Mouse (Mus musculus) forebrain, embryonic 11.5 days (tissue): Measurements from ENCODE around the gene Slc25a19. TPM values are rescaled to one million over a fixed set of nuclear protein-coding genes. Genes with fewer than 3 reads are reported as not detected.
A peak's percentile ranks its signal among the peaks of the same experiment; 100 is the strongest.

Source experiments
- ATAC-seq: fragments of 200-750 bp; cut with Nextera tagmentation; replicated peaks from 2 replicates; pipeline ENCODE4 v1.8.0; 2017; ENCODE audit warnings: moderate TSS enrichment; ENCODE audit not compliant: low FRiP score
- DNase-seq: peaks from one replicate; pipeline ENCODE4 v3.0.0-alpha.2; 2017; ENCODE audit warnings: low spot score
- H3K27ac ChIP-seq: fragments of 300-500 bp; sonication (generic); 2 replicates; pipeline ENCODE4 v1.5.1; 2014; ENCODE audit warnings: low read depth, low read length
- H3K27me3 ChIP-seq: fragments of 300-500 bp; sonication (generic); 2 replicates; pipeline ENCODE4 v1.6.1; 2014; ENCODE audit warnings: mild to moderate bottlenecking, low read length, mixed read lengths; ENCODE audit not compliant: control insufficient read depth, insufficient read depth
- H3K36me3 ChIP-seq: fragments of 300-500 bp; sonication (generic); 2 replicates; pipeline ENCODE4 v1.6.1; 2014; ENCODE audit warnings: mild to moderate bottlenecking, low read length, moderate library complexity, mixed read lengths; ENCODE audit not compliant: control insufficient read depth, insufficient read depth
- H3K4me1 ChIP-seq: fragments of 300-500 bp; sonication (generic); replicated peaks from 2 replicates; pipeline ENCODE4 v1.6.1; 2014; ENCODE audit warnings: low read length, mixed read lengths; ENCODE audit not compliant: control insufficient read depth, insufficient read depth
- H3K4me2 ChIP-seq: fragments of 300-500 bp; sonication (generic); 2 replicates; pipeline ENCODE4 v1.6.1; 2014; ENCODE audit warnings: low read depth, mild to moderate bottlenecking, low read length, moderate library complexity, mixed read lengths; ENCODE audit not compliant: severe bottlenecking
- H3K4me3 ChIP-seq: fragments of 300-500 bp; sonication (generic); 2 replicates; pipeline ENCODE4 v1.5.1; 2014; ENCODE audit warnings: low read depth, low read length
- H3K9ac ChIP-seq: fragments of 300-500 bp; sonication (generic); 2 replicates; pipeline ENCODE4 v1.6.1; 2014; ENCODE audit warnings: low read length
- H3K9me3 ChIP-seq: fragments of 300-500 bp; sonication (generic); 2 replicates; pipeline ENCODE4 v1.6.1; 2016; ENCODE audit warnings: low read length, mixed read lengths; ENCODE audit not compliant: control insufficient read depth
- WGBS: fragments of 180-500 bp; shearing (Covaris S2); extraction: QIAGEN DNeasy Blood & Tissue Kit; methylation state at CpG from one replicate; pipeline ENCODE4 v1.1.7; 2014; 5-methylcytosine and 5-hydroxymethylcytosine counted together
- polyA plus RNA-seq: library from polyadenylated mRNA; unstranded; fragments of >200 nt; fragmentation: Nextera tagmentation; extraction: Ambion mirVana; gene quantifications from 2 replicates; pipeline ENCODE4 v1.2.1, GENCODE M21; 2014

Slc25a19 gene
- polyA plus RNA-seq: 26.4 and 27.7 TPM in 2 replicates

- under 1% methylated on average over 47 of the region's 47 CpGs for WGBS
- H3K9ac ChIP-seq: peak within 1 kb of the TSS; percentile 67
- ATAC-seq (peak; percentile 99), DNase-seq (peak; percentile 97)
- H3K4me1 ChIP-seq: no peaks in the 10 kb centered on the region
- H3K36me3 ChIP-seq: no peaks in the 10 kb centered on the region
- H3K27me3 ChIP-seq: no peaks in the 10 kb centered on the region
- peak within 1 kb of the TSS; percentile 57 for H3K4me2 ChIP-seq
- H3K4me3 ChIP-seq: peak within 1 kb of the TSS; percentile 53
- no peaks in the 10 kb centered on the region for H3K9me3 ChIP-seq
- no peak within 1 kb of the TSS for H3K27ac ChIP-seq
These were observed at the start of gene Slc25a19 for GRCm38 (mm10) chr11:115627705-115628464. Gene Slc25a19, minus strand, starts transcription at chr11:115628295.

GRCm38 (mm10) chr11:115677511-115677910 lies 49.4 kb upstream of the Slc25a19 start:
- Histone ChIP-seq H3K27ac (no peak overlapping the region), H3K9ac (no peak overlapping the region), H3K4me1 (0 out of 2 replicates have a peak, but pooled peaks cover 3% of the 10 kb centered on the region), H3K4me3 (no peak overlapping the region), H3K27me3 (no peaks in the 10 kb centered on the region), H3K4me2 (no peak overlapping the region), H3K36me3 (no peaks in the 10 kb centered on the region; the same call in 1 of the 2 replicates), H3K9me3 (no peaks in the 10 kb centered on the region)
- DNase-seq (no peak), ATAC-seq (no peak)
- 91% methylated on average over 3 of the region's 3 CpGs for WGBS

GRCm38 (mm10) chr11:115676738-115677137 lies 48.6 kb upstream of the Slc25a19 start:
- Histone ChIP-seq H3K36me3 (no peaks in the 10 kb centered on the region; the same call in 1 of the 2 replicates), H3K4me2 (no peak overlapping the region), H3K27ac (no peak overlapping the region), H3K9me3 (no peaks in the 10 kb centered on the region), H3K27me3 (no peaks in the 10 kb centered on the region), H3K4me3 (no peak overlapping the region), H3K4me1 (0 out of 2 replicates have a peak, but pooled peaks cover 3% of the 10 kb centered on the region), H3K9ac (no peak overlapping the region)
- 97% methylated on average over 8 of the region's 8 CpGs for WGBS
- no peak for DNase-seq
- ATAC-seq: no peak

- Histone ChIP-seq H3K27me3 (no peaks in the 10 kb centered on the region), H3K9me3 (no peaks in the 10 kb centered on the region), H3K4me3 (no peak overlapping the region), H3K4me1 (0 out of 2 replicates have a peak, but pooled peaks cover 5% of the 10 kb centered on the region), H3K4me2 (no peak overlapping the region), H3K27ac (no peak overlapping the region), H3K36me3 (no peaks in the 10 kb centered on the region; the same call in 1 of the 2 replicates), H3K9ac (no peak overlapping the region)
- DNase-seq: no peak
- 72% methylated on average over 9 of the region's 9 CpGs for WGBS
- ATAC-seq: no peak
These were observed 46.3 kb upstream of the Slc25a19 start for GRCm38 (mm10) chr11:115674235-115674865.

- H3K9me3 ChIP-seq: no peaks in the 10 kb centered on the region
- 0 out of 2 replicates have a peak, but pooled peaks cover 5% of the 10 kb centered on the region for H3K4me1 ChIP-seq
- no peak overlapping the region for H3K4me2 ChIP-seq
- DNase-seq (no peak), ATAC-seq (no peak)
- H3K27me3 ChIP-seq: no peaks in the 10 kb centered on the region
- no peak overlapping the region for H3K9ac ChIP-seq
- H3K4me3 ChIP-seq: no peak overlapping the region
- H3K27ac ChIP-seq: no peak overlapping the region
- no peaks in the 10 kb centered on the region; the same call in 1 of the 2 replicates for H3K36me3 ChIP-seq
- WGBS: 92% methylated on average over 9 of the region's 9 CpGs
These were observed 45.6 kb upstream of the Slc25a19 start for GRCm38 (mm10) chr11:115673471-115674234.

- H3K9ac ChIP-seq: no peak overlapping the region
- DNase-seq: no peak
- no peak overlapping the region for H3K4me2 ChIP-seq
- no peaks in the 10 kb centered on the region for H3K9me3 ChIP-seq
- H3K4me1 ChIP-seq: 0 out of 2 replicates have a peak, but pooled peaks cover 5% of the 10 kb centered on the region
- no peaks in the 10 kb centered on the region for H3K27me3 ChIP-seq
- WGBS: 91% methylated on average over 7 of the region's 7 CpGs
- ATAC-seq: no peak
- no peak overlapping the region for H3K27ac ChIP-seq
- H3K4me3 ChIP-seq: no peak overlapping the region
- H3K36me3 ChIP-seq: no peaks in the 10 kb centered on the region
These were observed 44.3 kb upstream of the Slc25a19 start for GRCm38 (mm10) chr11:115672226-115672987.

GRCm38 (mm10) chr11:115670451-115671050 lies 42.5 kb upstream of the Slc25a19 start:
- Histone ChIP-seq H3K27me3 (no peaks in the 10 kb centered on the region), H3K9ac (no peak overlapping the region), H3K36me3 (no peaks in the 10 kb centered on the region), H3K4me3 (no peak overlapping the region), H3K9me3 (no peaks in the 10 kb centered on the region), H3K4me2 (no peak overlapping the region), H3K4me1 (0 out of 2 replicates have a peak, but pooled peaks cover 5% of the 10 kb centered on the region), H3K27ac (no peak overlapping the region)
- 40% methylated on average over 5 of the region's 5 CpGs for WGBS
- ATAC-seq (no peak), DNase-seq (no peak)
